Mouse (Mus musculus) liver, embryonic 16.5 days (tissue): ENCODE data around the gene C1qtnf5. TPM values are rescaled to one million over a fixed set of nuclear protein-coding genes. Genes with fewer than 3 reads are reported as not detected.
A peak's percentile ranks its signal among the peaks of the same experiment; 100 is the strongest.

Source experiments
- ATAC-seq: fragments of 200-750 bp; cut with Nextera tagmentation; 2 replicates; pipeline ENCODE4 v1.8.0; 2017; ENCODE audit warnings: low read depth, mild to moderate bottlenecking, moderate number of reproducible peaks, moderate library complexity
- H3K27ac ChIP-seq: fragments of 300-500 bp; sonication (generic); 2 replicates; pipeline ENCODE4 v1.5.1; 2014; ENCODE audit warnings: mild to moderate bottlenecking, low read length
- H3K27me3 ChIP-seq: fragments of 300-500 bp; sonication (generic); 2 replicates; pipeline ENCODE4 v1.6.1; 2014; ENCODE audit warnings: low read depth, low read length, mixed read lengths; ENCODE audit not compliant: control insufficient read depth, insufficient read depth
- H3K36me3 ChIP-seq: fragments of 300-500 bp; sonication (generic); 2 replicates; pipeline ENCODE4 v1.6.1; 2014; ENCODE audit warnings: mild to moderate bottlenecking; ENCODE audit not compliant: control insufficient read depth, insufficient read depth
- H3K4me1 ChIP-seq: fragments of 300-500 bp; sonication (generic); 2 replicates; pipeline ENCODE4 v1.6.1; 2014; ENCODE audit warnings: low read depth, low read length, mixed read lengths; ENCODE audit not compliant: control insufficient read depth
- H3K4me2 ChIP-seq: fragments of 300-500 bp; sonication (generic); 2 replicates; pipeline ENCODE4 v1.6.1; 2014; ENCODE audit warnings: low read depth, low read length, mixed read lengths
- H3K4me3 ChIP-seq: fragments of 300-500 bp; sonication (generic); 2 replicates; pipeline ENCODE4 v1.5.1; 2014; ENCODE audit warnings: low read depth, mild to moderate bottlenecking, low read length
- H3K9ac ChIP-seq: fragments of 300-500 bp; sonication (generic); 2 replicates; pipeline ENCODE4 v1.6.1; 2014; ENCODE audit warnings: low read depth, low read length
- H3K9me3 ChIP-seq: fragments of 300-500 bp; sonication (generic); replicated peaks from 2 replicates; pipeline ENCODE4 v1.6.1; 2016; ENCODE audit warnings: low read length; ENCODE audit not compliant: control insufficient read depth
- WGBS: fragments of 180-500 bp; shearing (Covaris S2); extraction: QIAGEN DNeasy Blood & Tissue Kit; methylation state at CpG from one replicate; pipeline ENCODE4 v1.1.7; 2014; ENCODE audit not compliant: insufficient replicate concordance; 5-methylcytosine and 5-hydroxymethylcytosine counted together
- polyA plus RNA-seq: library from polyadenylated mRNA; unstranded; fragments of >200 nt; fragmentation: Nextera tagmentation; extraction: Ambion mirVana; gene quantifications from 2 replicates; pipeline ENCODE4 v1.2.1, GENCODE M21; 2015

The C1qtnf5 gene
- polyA plus RNA-seq, 1 experiment from 2014 or later = 0.52 TPM

- Histone ChIP-seq H3K9ac (no peak overlapping the region), H3K36me3 (no peaks in the 10 kb centered on the region), H3K27ac (no peak overlapping the region), H3K9me3 (no peaks in the 10 kb centered on the region), H3K27me3 (peaks cover 81% of the 10 kb centered on the region), H3K4me1 (peaks cover 9% of the 10 kb centered on the region), H3K4me2 (no peak overlapping the region), H3K4me3 (no peak overlapping the region)
- no peak for ATAC-seq
- 15% methylated on average over 2 of the region's 2 CpGs for WGBS
These were observed 26.2 kb downstream of the C1qtnf5 start for GRCm38 (mm10) chr9:44133287-44133686.

GRCm38 (mm10) chr9:44134101-44134850 is 27.2 kb downstream of the C1qtnf5 start, which contains the start of gene Mcam:
TSS of gene Mcam (plus strand) at chr9:44134469.
- H3K9ac ChIP-seq = peak within 1 kb of the TSS; percentile 27
- 0 out of 2 replicates have a peak, but pooled peaks have one; percentile 7 for ATAC-seq
- H3K27ac ChIP-seq = no peak within 1 kb of the TSS
- H3K9me3 ChIP-seq = no peaks in the 10 kb centered on the region
- H3K36me3 ChIP-seq = no peaks in the 10 kb centered on the region
- WGBS = 1% methylated on average over 49 of the region's 55 CpGs
- peaks cover 75% of the 10 kb centered on the region for H3K27me3 ChIP-seq
- peaks cover 9% of the 10 kb centered on the region for H3K4me1 ChIP-seq
- peak within 1 kb of the TSS; percentile 53 for H3K4me3 ChIP-seq
- H3K4me2 ChIP-seq = peak within 1 kb of the TSS; percentile 62

GRCm38 (mm10) chr9:44134851-44135730 is 28.0 kb downstream of the C1qtnf5 start:
- Histone ChIP-seq H3K36me3 (no peaks in the 10 kb centered on the region), H3K4me3 (peak overlapping the region; percentile 53), H3K4me2 (peak overlapping the region; percentile 62), H3K9ac (peak overlapping the region; percentile 27), H3K27me3 (peaks cover 67% of the 10 kb centered on the region), H3K9me3 (no peaks in the 10 kb centered on the region), H3K27ac (no peak overlapping the region), H3K4me1 (peaks cover 9% of the 10 kb centered on the region)
- ATAC-seq = peak; percentile 12; the same call in 1 of the 2 replicates
- WGBS = 4% methylated on average over 48 of the region's 49 CpGs

- ATAC-seq = no peak
- Histone ChIP-seq H3K27me3 (peaks cover 59% of the 10 kb centered on the region), H3K4me3 (no peak overlapping the region)
These were observed 28.8 kb downstream of the C1qtnf5 start for GRCm38 (mm10) chr9:44135731-44136411.

GRCm38 (mm10) chr9:44137846-44138245 is 30.8 kb downstream of the C1qtnf5 start:
- WGBS = 21% methylated on average over 4 of the region's 4 CpGs
- H3K9me3 ChIP-seq = no peaks in the 10 kb centered on the region
- H3K36me3 ChIP-seq = no peaks in the 10 kb centered on the region; the same call in 1 of the 2 replicates
- H3K27me3 ChIP-seq = peaks cover 40% of the 10 kb centered on the region
- H3K9ac ChIP-seq = no peak overlapping the region
- peaks cover 2% of the 10 kb centered on the region; the same call in 1 of the 2 replicates for H3K4me1 ChIP-seq
- ATAC-seq = no peak
- no peak overlapping the region for H3K4me3 ChIP-seq
- no peak overlapping the region for H3K27ac ChIP-seq
- no peak overlapping the region for H3K4me2 ChIP-seq

More at GRCm38 (mm10) chr9:44135731-44136411, 28.8 kb downstream of the C1qtnf5 start:
- Histone ChIP-seq H3K4me1 (peaks cover 3% of the 10 kb centered on the region), H3K27ac (no peak overlapping the region), H3K9ac (no peak overlapping the region), H3K36me3 (no peaks in the 10 kb centered on the region), H3K4me2 (no peak overlapping the region), H3K9me3 (no peaks in the 10 kb centered on the region)
- WGBS = 45% methylated on average over 7 of the region's 7 CpGs

- no peak overlapping the region for H3K27ac ChIP-seq
- no peaks in the 10 kb centered on the region for H3K27me3 ChIP-seq
- H3K36me3 ChIP-seq = no peaks in the 10 kb centered on the region; the same call in 1 of the 2 replicates
- no peak overlapping the region for H3K9ac ChIP-seq
- ATAC-seq = no peak
- H3K4me3 ChIP-seq = no peak overlapping the region
- no peak overlapping the region for H3K4me2 ChIP-seq
- H3K9me3 ChIP-seq = no peaks in the 10 kb centered on the region
- H3K4me1 ChIP-seq = no peaks in the 10 kb centered on the region
- WGBS = 68% methylated on average over 5 of the region's 5 CpGs
These were observed 34.9 kb downstream of the C1qtnf5 start for GRCm38 (mm10) chr9:44141951-44142350.

- no peaks in the 10 kb centered on the region for H3K4me1 ChIP-seq
- no peaks in the 10 kb centered on the region for H3K9me3 ChIP-seq
- 78% methylated on average over 5 of the region's 5 CpGs for WGBS
- no peak for ATAC-seq
- H3K4me3 ChIP-seq = no peak overlapping the region
- no peak overlapping the region for H3K4me2 ChIP-seq
- no peaks in the 10 kb centered on the region; the same call in 1 of the 2 replicates for H3K36me3 ChIP-seq
- H3K9ac ChIP-seq = no peak overlapping the region
- H3K27me3 ChIP-seq = no peaks in the 10 kb centered on the region
- H3K27ac ChIP-seq = no peak overlapping the region
These were observed 36.4 kb downstream of the C1qtnf5 start for GRCm38 (mm10) chr9:44143421-44143820.

- H3K4me2 ChIP-seq = no peak overlapping the region
- no peaks in the 10 kb centered on the region for H3K9me3 ChIP-seq
- H3K36me3 ChIP-seq = no peaks in the 10 kb centered on the region; the same call in 1 of the 2 replicates
- no peak overlapping the region for H3K4me3 ChIP-seq
- WGBS = 45% methylated on average over 7 of the region's 8 CpGs
- no peaks in the 10 kb centered on the region for H3K27me3 ChIP-seq
- H3K27ac ChIP-seq = no peak overlapping the region
- no peaks in the 10 kb centered on the region for H3K4me1 ChIP-seq
- no peak for ATAC-seq
- H3K9ac ChIP-seq = no peak overlapping the region
These were observed 37.1 kb downstream of the C1qtnf5 start for GRCm38 (mm10) chr9:44144023-44144717.
